Mouse (Mus musculus) thymus, postnatal 25 days (tissue): ENCODE results near the gene Cmtm4.
"Not testable (repeated sequence)": the region's sequence is repeated elsewhere in the genome, so short reads cannot be mapped to it uniquely, and the experiment has no call there.

Experiments
- DNase-seq: peaks from one replicate; pipeline ENCODE4 v3.0.0; 2022

The Cmtm4 gene

DNA sequence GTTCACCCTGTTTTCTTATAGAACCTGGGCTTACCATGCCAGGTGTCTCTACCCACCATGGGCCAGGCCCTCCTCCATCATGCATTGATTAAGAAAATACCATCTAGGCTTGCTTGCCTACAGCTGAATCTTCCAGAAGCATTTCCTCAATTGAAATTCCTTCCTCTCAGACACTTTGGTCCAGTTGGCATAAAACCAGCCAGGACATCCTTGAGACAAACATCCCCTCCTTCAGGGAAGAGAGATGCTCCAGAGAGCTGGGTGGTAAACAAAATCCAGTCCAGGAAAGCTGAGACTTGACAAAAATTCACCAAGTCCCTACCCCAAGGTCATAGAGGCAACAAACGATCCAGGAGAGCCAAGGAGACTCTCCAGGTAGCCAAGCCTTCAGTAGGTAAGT lies 61.4 kb downstream of the Cmtm4 start:
- no peak for DNase-seq

- DNase-seq: no peak
Observed at GRCm38 (mm10) chr8:104333786-104334185, 61.8 kb downstream of the Cmtm4 start.

GRCm38 (mm10) chr8:104332665-104333631 lies 62.7 kb downstream of the Cmtm4 start:
- DNase-seq: no peak

DNA sequence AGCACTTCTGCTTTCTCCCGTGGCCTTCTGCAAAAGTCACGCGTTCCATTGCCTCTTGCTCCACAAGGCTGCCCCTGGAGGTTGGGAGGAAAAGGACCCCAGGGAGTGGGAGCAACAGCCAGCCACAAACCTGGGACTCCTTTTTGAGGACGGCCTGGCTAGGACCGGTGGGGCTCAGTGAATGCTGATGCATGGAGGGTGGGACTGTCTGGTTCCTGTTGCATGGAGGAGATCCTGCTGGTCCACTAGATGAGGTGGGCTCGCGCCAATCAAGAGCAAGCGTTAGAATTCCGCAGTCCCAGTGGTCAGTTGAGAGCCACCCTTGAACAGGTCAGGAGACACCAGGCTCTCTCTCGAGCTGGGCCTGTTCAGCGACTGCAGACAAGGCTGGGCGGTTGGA lies 73.7 kb downstream of the Cmtm4 start, which contains the start of gene Cmtm2b:
Gene Cmtm2b, plus strand, starts transcription at position 301 of the 400 bp plus-strand sequence.
- DNase-seq: not testable (repeated sequence)

- DNase-seq: not testable (repeated sequence)
Observed at GRCm38 (mm10) chr8:104321267-104321666, 74.3 kb downstream of the Cmtm4 start, which contains the start of gene Gm11020. TSS of gene Gm11020 (plus strand) at chr8:104321567.

GRCm38 (mm10) chr8:104313311-104313710 lies 82.3 kb downstream of the Cmtm4 start:
- DNase-seq: no peak

DNA sequence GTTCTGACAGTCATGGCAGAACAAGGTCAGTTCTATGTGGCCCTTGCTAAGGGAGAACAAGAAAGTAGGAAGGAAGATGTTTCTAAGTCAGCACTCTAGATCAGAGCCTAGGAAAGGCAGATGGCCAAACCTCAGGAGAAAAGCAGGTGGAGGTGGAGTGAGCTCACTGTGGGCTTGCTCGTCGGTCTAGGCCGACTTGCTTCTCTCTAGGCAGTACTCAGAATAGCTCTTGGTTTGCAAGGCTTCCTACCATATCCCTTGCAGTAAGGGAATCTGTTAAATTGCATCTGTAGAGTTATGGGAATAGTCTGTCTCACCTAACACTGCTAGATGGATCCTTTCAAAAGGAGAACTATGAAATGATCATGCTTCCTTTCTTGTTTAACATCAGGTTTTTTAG lies 83.6 kb downstream of the Cmtm4 start:
- DNase-seq: not testable (repeated sequence)

- not testable (repeated sequence) for DNase-seq
Observed at GRCm38 (mm10) chr8:104309441-104310155, 86.0 kb downstream of the Cmtm4 start, which contains the start of the genes Gm45711 and Cmtm1. TSS of gene Gm45711 (minus strand) at chr8:104310081. TSS of gene Cmtm1 (minus strand) at chr8:104310145.

DNA sequence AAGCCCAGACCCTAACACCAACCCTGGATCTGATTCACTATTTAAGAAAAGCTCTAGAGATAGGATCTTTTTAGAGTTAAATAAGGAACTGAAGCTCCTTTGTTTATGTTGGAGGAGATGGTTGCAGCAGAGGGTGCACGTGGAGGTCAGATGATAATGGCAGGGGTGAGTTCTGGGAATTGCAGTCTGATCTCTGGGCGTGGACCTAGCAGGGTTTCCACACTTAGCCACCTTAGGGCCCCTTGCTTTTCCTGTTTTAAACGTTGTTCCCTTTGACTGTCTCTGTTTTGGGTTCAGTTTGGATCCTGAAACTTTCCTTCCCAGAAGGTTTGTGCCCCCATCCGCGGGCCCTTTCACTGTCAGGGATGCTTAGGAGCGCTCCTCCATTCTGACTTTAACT lies 87.3 kb downstream of the Cmtm4 start:
- not testable (repeated sequence) for DNase-seq

GRCm38 (mm10) chr8:104304962-104305361 lies 90.6 kb downstream of the Cmtm4 start:
- no peak for DNase-seq

GRCm38 (mm10) chr8:104302536-104302935 lies 93.1 kb downstream of the Cmtm4 start:
- DNase-seq: not testable (repeated sequence)

DNA sequence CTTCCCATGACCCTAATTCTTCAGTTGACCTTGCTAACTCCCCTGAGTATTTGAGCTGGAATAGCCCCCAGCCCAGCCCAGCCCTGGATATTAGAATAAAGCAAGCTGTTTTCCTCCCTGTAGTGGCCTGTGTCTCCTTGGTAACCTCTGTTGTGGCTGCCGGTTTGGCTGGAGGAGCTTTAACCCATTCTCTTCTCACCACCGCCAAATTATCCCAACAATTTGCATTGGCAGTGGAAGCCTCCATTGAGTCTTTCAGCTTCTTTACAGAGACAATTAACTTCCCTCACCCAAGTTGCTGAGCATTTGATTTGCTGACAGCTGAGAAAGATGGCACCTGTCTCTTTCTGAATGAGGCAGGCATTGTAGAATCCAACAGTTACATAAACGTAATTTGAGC lies 94.0 kb downstream of the Cmtm4 start:
- not testable (repeated sequence) for DNase-seq
